Mouse (Mus musculus): ENCODE results near the gene Lpp.

DNA sequence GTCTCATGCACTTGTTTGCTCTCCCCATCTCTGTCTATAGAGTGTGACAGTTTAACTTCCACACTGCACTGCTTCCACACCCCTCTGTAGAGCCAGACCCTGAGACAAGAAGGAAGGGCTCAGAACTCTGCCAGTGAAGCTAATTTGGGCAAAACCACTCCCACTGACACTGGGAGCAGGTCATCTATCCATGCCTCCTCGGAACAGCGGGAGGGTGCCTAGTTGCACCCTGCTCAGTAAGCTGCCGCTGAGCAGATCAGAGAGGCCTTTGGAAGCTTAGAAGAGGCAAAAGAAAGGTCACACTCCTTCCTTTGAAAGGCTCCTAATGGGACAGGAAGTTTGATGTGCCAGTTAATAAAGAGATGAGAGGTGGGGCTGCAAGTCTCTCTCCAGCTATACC, 39.5 kb upstream of the Lpp start:
- no peak for TF ChIP-seq GATA1 (IDR thresholded peaks at IDR 0.05; ENCODE audit: borderline replicate concordance, low read length)
- TF ChIP-seq FLI1 (IDR thresholded peaks at IDR 0.05; ENCODE audit: low read length), result no peak

Data from megakaryocyte, embryonic 14.5 days (primary cell).